Mouse (Mus musculus): Measurements from ENCODE around the gene Usp18. TPM values are rescaled to one million over a fixed set of nuclear protein-coding genes. Genes with fewer than 3 reads are reported as not detected.

Gene Usp18
- polyA plus RNA-seq, 1 experiment from 2014 or later = 1.2 TPM

DNA sequence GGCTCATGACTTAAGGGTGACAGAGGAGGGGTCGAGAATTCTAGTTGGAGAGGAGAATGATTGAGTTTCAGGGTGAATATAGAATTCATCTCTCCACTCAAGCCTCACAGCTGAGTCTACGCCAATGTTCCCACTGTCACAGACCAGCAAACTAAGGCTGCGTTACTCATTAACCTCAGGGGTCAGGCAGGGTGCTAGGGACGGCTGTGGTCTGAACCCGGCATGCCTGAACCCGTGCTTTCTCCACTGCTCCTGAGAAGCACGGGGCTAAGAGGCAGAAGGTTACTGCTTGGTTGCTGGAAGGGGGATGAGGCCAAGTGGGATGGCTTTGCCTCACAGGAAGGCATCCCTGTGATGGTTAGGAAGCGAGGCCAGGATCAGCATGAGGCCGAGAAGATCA, 54.8 kb downstream of the Usp18 start:
- no peak for DNase-seq (ENCODE audit: low spot score)
- no peak overlapping the region for H3K4me3 ChIP-seq (ENCODE audit: low read depth, low read length)
- no peak for ATAC-seq (ENCODE audit: insufficient read depth, low FRiP score, low TSS enrichment)
- H3K4me2 ChIP-seq (ENCODE audit: low read depth) = no peak overlapping the region
- no peak overlapping the region for H3K9ac ChIP-seq (ENCODE audit: low read length)
- H3K4me1 ChIP-seq (ENCODE audit: control insufficient read depth, insufficient read depth, low read length) = no peaks in the 10 kb centered on the region; the same call in 1 of the 2 replicates
- no peaks in the 10 kb centered on the region for H3K27me3 ChIP-seq (ENCODE audit: control insufficient read depth, insufficient read depth, low read length)
- 46% methylated on average over 9 of the region's 9 CpGs for WGBS
- no peaks in the 10 kb centered on the region for H3K9me3 ChIP-seq (ENCODE audit: control insufficient read depth, low read length)
- no peak overlapping the region for H3K27ac ChIP-seq (ENCODE audit: low read depth, low read length)
- no peaks in the 10 kb centered on the region for H3K36me3 ChIP-seq (ENCODE audit: control insufficient read depth, insufficient read depth, low read length)

DNA sequence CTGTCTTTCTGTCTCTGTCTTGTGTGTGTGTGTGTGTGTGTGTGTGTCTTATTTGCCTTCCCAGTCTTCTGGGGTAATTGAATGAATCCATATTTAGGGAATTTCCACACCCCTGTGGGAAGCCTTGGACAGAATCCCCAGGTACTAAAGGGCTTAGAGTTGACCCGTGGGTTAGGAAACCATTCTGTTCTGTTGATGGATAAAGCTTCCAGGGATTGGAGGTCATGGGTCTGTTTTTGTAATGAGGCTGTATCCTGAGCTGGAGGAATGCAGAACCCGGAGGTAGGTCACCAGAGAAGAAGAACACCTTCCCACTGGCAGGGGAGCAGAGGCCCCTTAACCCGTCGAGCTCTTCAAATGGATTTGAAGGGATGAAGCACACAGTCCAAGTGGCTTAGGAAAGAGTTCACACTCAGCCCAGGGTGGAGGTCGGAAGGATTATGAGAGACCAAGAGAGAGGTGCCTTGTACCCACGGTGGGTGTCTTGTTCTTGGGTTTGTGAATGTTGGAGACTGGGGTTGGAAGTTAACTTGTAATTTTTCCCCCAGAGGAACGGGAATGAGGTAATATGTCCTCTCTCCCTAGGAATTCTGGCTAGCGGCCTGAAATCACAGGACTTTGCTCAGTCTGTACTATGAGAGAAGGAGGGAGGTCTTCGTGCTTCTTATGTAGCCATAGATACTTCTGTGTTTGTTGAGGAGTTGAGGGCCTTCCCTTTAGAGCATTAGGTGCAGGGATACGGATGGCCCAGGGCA, 57.9 kb downstream of the Usp18 start:
- Histone ChIP-seq H3K4me1 (ENCODE audit: control insufficient read depth, insufficient read depth, low read length) (no peaks in the 10 kb centered on the region; the same call in 1 of the 2 replicates), H3K4me2 (ENCODE audit: low read depth) (no peak overlapping the region), H3K36me3 (ENCODE audit: control insufficient read depth, insufficient read depth, low read length) (no peaks in the 10 kb centered on the region), H3K9me3 (ENCODE audit: control insufficient read depth, low read length) (no peaks in the 10 kb centered on the region), H3K27ac (ENCODE audit: low read depth, low read length) (no peak overlapping the region), H3K9ac (ENCODE audit: low read length) (no peak overlapping the region), H3K4me3 (ENCODE audit: low read depth, low read length) (no peak overlapping the region), H3K27me3 (ENCODE audit: control insufficient read depth, insufficient read depth, low read length) (no peaks in the 10 kb centered on the region)
- no peak for DNase-seq (ENCODE audit: low spot score)
- WGBS = 70% methylated on average over 10 of the region's 10 CpGs
- ATAC-seq (ENCODE audit: insufficient read depth, low FRiP score, low TSS enrichment) = no peak

GRCm38 (mm10) chr6:121304630-121305029, 58.9 kb downstream of the Usp18 start:
- H3K27ac ChIP-seq (ENCODE audit: low read depth, low read length) = no peak overlapping the region
- DNase-seq (ENCODE audit: low spot score) (no peak), ATAC-seq (ENCODE audit: insufficient read depth, low FRiP score, low TSS enrichment) (no peak)
- no peaks in the 10 kb centered on the region for H3K9me3 ChIP-seq (ENCODE audit: control insufficient read depth, low read length)
- no peaks in the 10 kb centered on the region; the same call in 1 of the 2 replicates for H3K4me1 ChIP-seq (ENCODE audit: control insufficient read depth, insufficient read depth, low read length)
- no peaks in the 10 kb centered on the region for H3K27me3 ChIP-seq (ENCODE audit: control insufficient read depth, insufficient read depth, low read length)
- no peak overlapping the region for H3K9ac ChIP-seq (ENCODE audit: low read length)
- H3K36me3 ChIP-seq (ENCODE audit: control insufficient read depth, insufficient read depth, low read length) = no peaks in the 10 kb centered on the region
- no peak overlapping the region for H3K4me2 ChIP-seq (ENCODE audit: low read depth)
- no peak overlapping the region for H3K4me3 ChIP-seq (ENCODE audit: low read depth, low read length)
- WGBS = 83% methylated on average over 9 of the region's 9 CpGs

DNA sequence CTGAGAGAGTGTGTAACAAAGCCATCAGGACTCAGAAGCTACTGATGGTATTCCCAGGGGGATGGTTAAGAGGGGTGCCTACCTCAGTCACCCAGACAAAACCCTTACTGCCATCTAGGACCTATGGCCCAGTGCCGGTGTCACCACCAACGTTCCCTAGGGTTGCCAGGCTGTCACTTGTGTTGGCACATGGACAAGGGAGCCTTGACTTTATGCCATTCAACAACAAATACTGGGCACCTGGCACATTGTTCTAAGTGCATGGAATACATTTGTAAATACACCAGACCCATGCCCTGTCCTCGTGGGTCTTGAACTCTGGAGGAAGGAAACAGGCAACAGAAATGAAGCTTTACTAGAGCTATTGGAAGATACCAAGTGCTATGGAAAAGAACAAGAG, 59.9 kb downstream of the Usp18 start:
- no peak for DNase-seq (ENCODE audit: low spot score)
- H3K9ac ChIP-seq (ENCODE audit: low read length) = no peak overlapping the region
- H3K4me1 ChIP-seq (ENCODE audit: control insufficient read depth, insufficient read depth, low read length) = no peaks in the 10 kb centered on the region
- H3K9me3 ChIP-seq (ENCODE audit: control insufficient read depth, low read length) = no peaks in the 10 kb centered on the region
- no peak overlapping the region for H3K27ac ChIP-seq (ENCODE audit: low read depth, low read length)
- ATAC-seq (ENCODE audit: insufficient read depth, low FRiP score, low TSS enrichment) = no peak
- H3K4me3 ChIP-seq (ENCODE audit: low read depth, low read length) = no peak overlapping the region
- H3K27me3 ChIP-seq (ENCODE audit: control insufficient read depth, insufficient read depth, low read length) = no peaks in the 10 kb centered on the region
- no peak overlapping the region for H3K4me2 ChIP-seq (ENCODE audit: low read depth)
- 89% methylated on average over 3 of the region's 3 CpGs for WGBS
- no peaks in the 10 kb centered on the region for H3K36me3 ChIP-seq (ENCODE audit: control insufficient read depth, insufficient read depth, low read length)

GRCm38 (mm10) chr6:121310984-121311383, 65.3 kb downstream of the Usp18 start:
- Histone ChIP-seq H3K27ac (ENCODE audit: low read depth, low read length) (no peak overlapping the region), H3K9me3 (ENCODE audit: control insufficient read depth, low read length) (no peaks in the 10 kb centered on the region), H3K4me3 (ENCODE audit: low read depth, low read length) (no peak overlapping the region), H3K27me3 (ENCODE audit: control insufficient read depth, insufficient read depth, low read length) (no peaks in the 10 kb centered on the region), H3K9ac (ENCODE audit: low read length) (no peak overlapping the region), H3K4me1 (ENCODE audit: control insufficient read depth, insufficient read depth, low read length) (no peaks in the 10 kb centered on the region), H3K36me3 (ENCODE audit: control insufficient read depth, insufficient read depth, low read length) (no peaks in the 10 kb centered on the region), H3K4me2 (ENCODE audit: low read depth) (no peak overlapping the region)
- 86% methylated on average over 6 of the region's 6 CpGs for WGBS
- no peak for DNase-seq (ENCODE audit: low spot score)
- ATAC-seq (ENCODE audit: insufficient read depth, low FRiP score, low TSS enrichment) = no peak

GRCm38 (mm10) chr6:121319099-121319498, 73.4 kb downstream of the Usp18 start:
- WGBS = 69% methylated on average over 6 of the region's 6 CpGs
- no peak for ATAC-seq (ENCODE audit: insufficient read depth, low FRiP score, low TSS enrichment)
- no peaks in the 10 kb centered on the region for H3K36me3 ChIP-seq (ENCODE audit: control insufficient read depth, insufficient read depth, low read length)
- no peaks in the 10 kb centered on the region for H3K27me3 ChIP-seq (ENCODE audit: control insufficient read depth, insufficient read depth, low read length)
- no peak overlapping the region for H3K4me2 ChIP-seq (ENCODE audit: low read depth)
- no peak overlapping the region for H3K4me3 ChIP-seq (ENCODE audit: low read depth, low read length)
- no peak overlapping the region for H3K9ac ChIP-seq (ENCODE audit: low read length)
- no peaks in the 10 kb centered on the region for H3K9me3 ChIP-seq (ENCODE audit: control insufficient read depth, low read length)
- no peak for DNase-seq (ENCODE audit: low spot score)
- H3K27ac ChIP-seq (ENCODE audit: low read depth, low read length) = no peak overlapping the region
- H3K4me1 ChIP-seq (ENCODE audit: control insufficient read depth, insufficient read depth, low read length) = no peaks in the 10 kb centered on the region

Other genes starting within 250 kb of the Usp18 start
- gene Mical3, start 114.9 kb upstream of the Usp18 start, polyA plus RNA-seq (2014; fragmentation: Nextera tagmentation; extraction: Ambion mirVana) = 18.4 and 19.6 TPM in 2 replicates
- gene Pex26, start 62.2 kb upstream of the Usp18 start, polyA plus RNA-seq (2014; fragmentation: Nextera tagmentation; extraction: Ambion mirVana) = 7.1 and 7.8 TPM in 2 replicates
- gene Tuba8, start 35.2 kb upstream of the Usp18 start, polyA plus RNA-seq (2014; fragmentation: Nextera tagmentation; extraction: Ambion mirVana) = 0.31 and 0.49 TPM in 2 replicates
- gene Slc6a13, start 54.3 kb downstream of the Usp18 start, polyA plus RNA-seq (2014; fragmentation: Nextera tagmentation; extraction: Ambion mirVana) = 2.9 and 3.3 TPM in 2 replicates
- not detected in 2 replicates for gene Slc6a12, start 97.2 kb downstream of the Usp18 start, polyA plus RNA-seq (2014; fragmentation: Nextera tagmentation; extraction: Ambion mirVana)
- 2.5 and 2.6 TPM in 2 replicates for gene Iqsec3, start 227.8 kb downstream of the Usp18 start, polyA plus RNA-seq (2014; fragmentation: Nextera tagmentation; extraction: Ambion mirVana)